Mouse (Mus musculus): ENCODE measurements at regions not wholly inside any gene's neighbourhood (a gene's known extent, or its start where the extent isn't known, plus 50 kb on each side); places are given as distances from the start of the nearest gene placed in this dataset.
A peak's percentile ranks its signal among the peaks of the same experiment; 100 is the strongest.

DNA sequence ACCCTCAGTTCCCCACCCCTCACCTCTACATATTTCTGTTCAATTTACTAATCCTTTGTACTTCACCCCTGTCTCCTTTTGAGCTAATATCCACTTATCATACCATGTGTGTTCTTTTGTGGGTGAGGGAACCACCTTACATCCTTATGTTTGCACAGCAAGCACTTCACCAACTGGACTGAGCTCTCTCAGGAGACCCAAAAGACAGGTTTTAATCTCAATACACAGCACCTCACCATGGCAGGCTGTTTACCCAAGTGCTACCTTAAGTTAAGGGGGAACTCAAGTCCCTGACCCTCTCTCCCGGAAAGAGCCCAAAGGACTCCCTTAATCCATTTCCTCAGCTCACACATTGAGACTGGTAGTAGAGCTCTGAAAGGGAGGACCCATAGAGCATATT, 62.3 kb upstream of the Agr3 start:
- no peak for DNase-seq (ENCODE audit: low read depth, low spot score)

DNA sequence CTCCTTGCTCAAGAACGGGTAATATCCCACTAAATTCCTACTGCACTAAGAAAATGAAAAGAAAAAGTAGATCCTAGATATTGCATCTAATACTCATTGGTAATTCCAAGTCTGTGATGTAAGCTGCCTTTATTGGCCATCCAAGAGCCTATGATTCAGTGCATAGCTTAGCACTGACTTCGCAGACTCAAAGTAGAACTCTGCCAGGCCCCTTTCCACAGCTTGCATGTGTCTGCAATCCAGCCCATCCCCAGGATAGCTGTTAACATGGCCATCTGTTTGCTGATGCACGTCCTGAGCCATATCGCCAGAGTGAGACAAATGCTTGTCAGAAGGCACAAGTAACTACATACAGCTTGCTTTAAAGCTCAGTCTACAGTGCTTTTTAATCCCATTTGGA, 72.3 kb upstream of the Agr3 start:
- DNase-seq (ENCODE audit: low read depth, low spot score), result no peak

DNA sequence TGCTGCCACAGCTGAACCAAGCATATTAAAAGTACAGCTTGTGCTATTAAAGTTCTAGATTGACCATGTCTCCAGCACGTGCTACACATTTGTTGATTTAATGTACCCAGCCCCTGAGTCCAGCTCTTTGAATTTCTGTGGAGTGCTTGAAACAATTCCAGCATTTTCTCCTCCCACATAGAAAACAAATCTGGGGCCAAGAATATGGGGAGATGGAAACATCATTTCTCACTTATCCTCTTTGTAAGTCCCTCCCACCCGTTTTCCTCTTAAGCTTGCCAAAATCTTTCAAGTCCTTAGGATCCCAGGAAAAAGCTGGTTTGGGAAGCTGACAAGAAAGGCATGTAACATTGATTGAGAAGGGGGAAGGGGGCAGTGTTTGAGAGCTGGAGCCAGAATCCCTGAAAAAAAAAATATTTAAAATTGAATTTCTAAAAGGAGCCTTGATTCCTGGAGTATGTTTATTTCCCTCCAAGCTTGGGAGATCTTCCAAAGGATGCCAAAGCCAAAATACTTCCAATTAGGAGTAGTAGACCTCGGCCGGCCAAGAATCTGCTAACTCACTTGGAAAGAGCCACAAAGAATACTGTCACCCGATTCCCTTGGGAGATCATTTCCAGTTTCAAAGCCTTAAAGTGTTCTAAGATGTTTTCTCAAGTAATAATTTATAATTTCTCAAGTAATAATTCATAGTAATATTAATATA, 78.4 kb upstream of the Agr3 start:
- no peak for DNase-seq (ENCODE audit: low read depth, low spot score)

DNA sequence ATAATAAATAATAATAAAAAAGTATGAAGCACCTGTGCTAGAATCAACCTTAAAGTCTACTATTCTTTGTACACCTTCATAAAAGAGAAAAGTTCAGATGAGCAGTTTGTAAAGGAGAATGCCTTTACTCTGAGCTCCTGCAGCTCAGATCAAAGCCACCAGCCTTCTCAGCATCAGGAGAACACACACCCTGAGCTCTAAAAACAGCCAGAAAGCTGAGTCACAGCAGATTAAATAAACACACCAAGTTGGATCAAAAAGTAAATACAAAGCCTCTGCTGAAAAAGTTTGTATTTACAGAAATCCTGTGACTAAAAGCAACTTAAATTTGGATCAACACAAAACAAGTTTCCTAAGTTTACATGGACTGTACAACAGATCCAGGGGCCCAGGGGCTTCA, 88.5 kb upstream of the Agr3 start:
- DNase-seq (ENCODE audit: low read depth, low spot score), result no peak

DNA sequence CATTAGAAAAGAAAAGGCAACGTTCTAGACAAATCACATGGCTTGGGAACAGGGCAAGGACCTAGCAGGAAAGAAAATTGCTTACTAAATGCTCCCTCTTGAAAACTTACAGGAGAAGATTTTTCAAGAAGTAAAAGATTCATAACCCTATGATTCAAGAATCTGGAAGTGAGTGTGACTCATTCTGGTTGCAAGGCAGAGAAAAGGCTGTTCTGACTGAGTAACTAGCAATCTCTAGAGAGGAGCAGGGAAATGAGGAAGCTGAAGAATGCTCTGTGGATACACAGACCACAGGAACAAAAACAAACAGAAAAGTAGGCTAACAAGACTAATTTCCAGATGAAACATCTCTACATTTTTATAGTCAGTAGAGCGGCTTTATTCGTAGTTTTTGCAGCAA, 92.1 kb upstream of the Agr3 start:
- DNase-seq (ENCODE audit: low read depth, low spot score), result no peak

DNA sequence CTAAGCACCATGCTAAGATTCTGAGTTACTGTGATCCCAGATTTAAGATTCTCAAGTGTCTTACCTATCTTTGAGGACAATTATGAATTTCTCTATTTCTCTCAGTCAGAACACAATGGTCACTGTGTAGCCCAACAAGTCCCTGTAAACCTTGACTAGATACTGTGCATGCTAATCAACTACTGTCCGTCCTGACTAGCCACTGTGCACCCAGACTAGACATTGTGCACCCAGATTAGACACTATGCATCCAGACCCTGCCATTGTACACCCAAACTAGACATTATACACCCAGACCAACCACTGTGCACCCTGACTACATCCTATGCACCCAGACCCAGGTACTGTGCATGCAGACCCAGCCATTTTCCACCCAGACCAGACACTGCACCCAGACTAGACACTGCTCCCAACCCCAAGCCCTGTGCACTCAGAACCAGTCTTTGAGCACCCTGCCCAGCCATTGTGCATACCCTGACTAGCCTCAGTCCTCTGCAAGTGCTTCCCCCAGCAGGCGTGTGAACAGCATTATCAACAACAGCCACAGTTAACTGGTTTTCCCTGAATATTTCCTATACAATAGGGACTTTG, 93.4 kb upstream of the Agr3 start:
- DNase-seq (ENCODE audit: low read depth, low spot score), result no peak

DNA sequence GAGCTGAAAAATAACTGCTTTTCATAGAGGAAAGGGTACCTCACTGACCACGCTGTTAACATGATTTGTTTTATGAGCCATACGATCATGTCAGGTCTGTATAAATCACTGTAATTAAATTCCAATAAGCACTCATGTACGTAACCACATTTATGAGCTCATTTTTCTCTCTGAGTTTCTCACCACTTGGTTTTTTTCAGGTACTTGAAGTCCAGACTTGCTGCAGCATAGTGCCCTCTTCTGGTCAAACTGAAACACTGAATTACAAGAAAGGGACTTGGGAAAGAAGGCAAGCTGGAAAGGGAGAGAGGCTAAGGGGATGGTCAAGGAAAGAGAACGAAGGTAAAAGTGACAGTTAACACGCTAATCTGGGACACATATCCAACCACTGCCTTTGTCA, 94.2 kb upstream of the Agr3 start:
- DNase-seq (ENCODE audit: low read depth, low spot score), result peak; percentile 59

DNA sequence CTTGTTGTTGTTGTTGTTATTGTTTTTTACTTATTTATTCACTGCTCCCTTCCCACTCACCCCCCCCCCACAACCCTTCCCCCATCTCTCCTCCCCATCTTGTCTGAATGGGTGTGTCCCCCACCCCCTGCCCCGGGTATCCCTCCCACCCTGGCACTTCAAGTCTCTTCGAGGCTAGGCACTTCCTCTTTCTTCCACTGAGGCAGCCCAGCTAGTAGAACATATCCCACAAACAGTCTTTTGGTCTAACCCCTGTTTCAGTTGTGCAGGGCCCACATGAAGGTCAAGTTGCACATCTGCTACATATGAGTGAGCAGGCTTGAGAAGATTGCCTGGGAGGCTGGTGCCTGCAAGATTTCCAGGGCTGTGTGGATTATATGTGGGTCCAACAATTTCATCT, 97.6 kb upstream of the Agr3 start:
- peak; percentile 36 for DNase-seq (ENCODE audit: low read depth, low spot score)

DNA sequence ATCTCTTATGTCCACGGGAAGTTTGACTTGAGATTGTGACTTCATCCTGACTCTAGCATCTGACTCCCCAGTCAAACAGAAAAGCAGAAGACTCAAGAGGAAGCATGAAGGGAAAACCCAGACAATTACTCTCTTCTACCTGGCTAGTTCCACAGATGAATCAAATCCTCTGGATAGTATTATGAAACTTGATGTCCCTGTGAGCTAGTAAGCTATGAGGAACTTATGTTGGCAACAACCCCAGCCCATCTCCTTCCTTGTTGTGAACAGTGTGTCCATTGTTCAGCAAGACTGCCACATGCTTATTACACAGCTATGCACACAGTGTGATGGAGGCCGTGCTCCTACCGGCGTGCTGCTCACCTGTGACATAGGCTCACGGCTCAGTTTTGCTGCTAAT, 98.4 kb upstream of the Agr3 start:
- no peak for DNase-seq (ENCODE audit: low read depth, low spot score)

DNA sequence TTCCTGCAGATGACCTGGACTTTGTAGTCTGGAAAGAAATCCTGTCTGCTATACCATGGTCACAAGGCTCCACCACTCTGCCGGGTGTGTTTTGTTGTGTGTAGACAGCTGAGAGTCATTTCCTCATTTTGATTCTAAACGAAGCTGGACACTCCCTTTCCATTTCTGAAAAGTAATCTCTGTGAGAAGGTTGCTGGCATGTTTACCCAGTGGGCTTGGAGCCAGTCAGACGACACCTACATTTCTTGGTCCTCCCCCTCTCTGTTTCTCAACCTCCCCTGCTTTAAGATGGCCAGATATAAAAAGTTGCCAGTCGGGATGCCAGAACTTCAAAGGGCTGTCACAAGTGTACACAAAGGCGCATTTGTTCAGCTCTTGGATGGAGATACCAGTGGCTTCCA, 100.8 kb upstream of the Agr3 start:
- peak; percentile 37 for DNase-seq (ENCODE audit: low read depth, low spot score)

DNA sequence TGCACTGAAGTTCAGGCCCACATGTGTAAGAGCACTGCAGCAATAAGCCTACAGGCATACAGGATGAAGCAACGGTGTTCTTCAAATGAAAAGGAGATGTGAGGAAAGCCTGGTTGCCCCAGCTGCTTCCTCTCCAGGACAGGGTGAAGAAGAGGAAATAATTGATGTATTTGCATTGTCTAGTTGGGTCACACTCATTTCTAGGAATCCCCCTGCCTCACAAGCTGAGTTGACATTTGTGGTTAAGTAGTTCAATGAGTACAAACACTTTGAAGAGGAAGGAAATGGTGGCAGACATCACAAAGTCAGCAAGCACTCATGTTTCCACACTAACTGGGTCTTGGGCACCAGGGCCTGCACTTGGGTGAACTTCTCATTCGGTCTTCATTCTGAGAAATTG, 126.2 kb upstream of the Agr3 start:
- DNase-seq (ENCODE audit: low read depth, low spot score), result peak; percentile 44

DNA sequence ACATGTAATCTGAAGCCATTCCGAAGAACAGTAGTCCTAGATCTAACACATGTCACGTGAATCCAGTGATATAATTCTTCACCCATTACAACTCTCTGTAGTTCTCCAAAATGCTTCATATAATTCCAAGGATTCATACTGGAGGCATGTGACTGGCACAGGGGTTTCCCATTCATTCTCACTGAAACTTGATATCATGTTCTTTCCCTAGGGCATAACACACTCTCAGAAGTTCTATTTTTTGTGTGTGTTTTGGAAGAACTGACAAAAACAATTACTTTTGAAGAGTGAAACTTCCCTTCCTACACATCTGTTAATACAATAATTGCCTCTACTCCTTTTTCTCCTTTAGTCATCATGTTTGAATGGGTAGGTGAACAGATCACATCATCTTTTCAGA, 150.0 kb upstream of the Agr3 start:
- DNase-seq (ENCODE audit: low read depth, low spot score), result no peak

DNA sequence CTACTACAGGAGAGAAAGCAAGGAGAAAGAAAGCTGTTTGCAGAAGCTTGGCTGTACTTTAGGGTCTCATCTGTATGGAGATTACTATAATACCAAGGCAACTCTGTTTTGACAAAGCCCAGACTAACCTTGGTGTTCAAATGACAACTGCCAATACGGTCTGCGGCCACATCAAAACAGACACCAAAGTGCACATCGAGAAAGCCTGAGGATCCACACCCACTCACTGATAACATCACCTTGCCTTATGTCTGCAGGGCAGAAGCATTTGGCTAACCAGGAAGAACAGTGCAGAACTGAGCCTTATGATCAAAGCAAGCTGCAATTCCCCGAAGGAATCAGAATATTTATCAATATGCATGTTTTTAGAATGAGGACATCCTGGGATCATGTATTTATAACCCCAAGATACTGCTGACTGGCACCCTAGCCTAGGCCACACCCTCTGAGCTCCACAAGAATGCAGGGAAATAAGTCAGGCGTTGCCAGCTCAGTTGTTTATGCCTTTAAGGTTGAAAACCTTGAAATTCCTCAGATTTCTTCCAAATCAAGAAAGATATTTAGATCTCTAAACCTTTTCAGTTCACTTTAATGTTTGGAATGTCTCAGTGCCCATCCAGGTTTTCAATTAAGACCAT, 154.9 kb upstream of the Agr3 start:
- DNase-seq (ENCODE audit: low read depth, low spot score), result no peak

DNA sequence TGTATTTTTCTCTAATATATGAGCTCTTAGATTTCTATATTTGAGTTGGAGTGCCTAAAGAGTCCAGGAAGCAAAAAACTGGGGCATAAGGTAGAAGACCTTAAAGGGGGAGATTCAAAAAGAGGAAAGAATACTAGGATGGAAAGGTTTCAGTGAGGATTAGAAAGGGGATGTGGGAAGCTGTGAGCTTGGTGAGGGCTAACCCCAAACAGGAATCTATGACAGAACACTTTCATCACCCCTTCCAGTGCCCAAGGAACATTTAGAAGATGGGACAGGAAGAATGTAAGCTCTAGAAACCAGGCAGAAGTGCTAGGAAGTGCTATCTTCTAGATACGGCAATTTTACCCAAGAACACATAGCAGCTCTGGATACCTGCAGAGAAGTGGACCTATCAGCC, 166.5 kb upstream of the Agr3 start:
- DNase-seq (ENCODE audit: low read depth, low spot score), result no peak

DNA sequence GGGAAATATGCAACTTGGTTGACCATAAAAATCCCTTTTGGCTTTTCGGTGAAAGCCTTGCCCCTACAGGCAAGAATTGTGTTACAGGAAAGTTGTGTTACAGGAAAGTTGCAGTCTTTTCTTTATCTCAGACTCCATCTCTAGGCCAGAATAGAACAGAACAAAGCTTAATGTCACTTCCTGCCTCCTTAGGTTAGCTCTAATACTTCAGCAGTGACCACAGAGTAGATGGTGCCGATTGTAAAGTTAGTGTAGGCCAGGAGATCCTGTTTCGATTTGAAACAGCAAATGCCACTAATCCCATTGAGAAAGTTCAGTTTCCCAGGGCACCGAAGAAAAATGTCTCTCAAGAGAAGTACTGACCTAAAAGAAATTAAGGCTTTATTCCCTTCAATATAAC, 170.3 kb upstream of the Agr3 start:
- DNase-seq (ENCODE audit: low read depth, low spot score), result no peak

DNA sequence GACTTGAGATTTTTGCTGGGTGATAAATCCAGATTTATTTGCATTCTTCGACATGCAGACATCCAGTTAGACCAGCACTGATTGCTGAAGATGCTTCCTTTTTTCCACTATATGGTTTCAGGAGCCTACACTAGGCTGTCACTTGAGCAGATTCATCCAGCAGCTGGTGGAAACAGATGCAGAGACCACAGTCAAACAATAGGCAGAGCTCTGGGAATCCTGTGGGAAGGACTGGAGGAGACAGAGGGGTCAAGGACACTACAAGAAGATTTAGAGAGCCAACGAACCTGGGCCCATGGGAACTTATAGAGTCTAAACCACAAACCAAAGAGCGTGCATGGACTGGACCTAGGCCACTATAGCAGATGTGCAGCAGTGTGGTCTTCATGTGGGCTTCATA, 177.4 kb upstream of the Agr3 start:
- DNase-seq (ENCODE audit: low read depth, low spot score), result no peak

DNA sequence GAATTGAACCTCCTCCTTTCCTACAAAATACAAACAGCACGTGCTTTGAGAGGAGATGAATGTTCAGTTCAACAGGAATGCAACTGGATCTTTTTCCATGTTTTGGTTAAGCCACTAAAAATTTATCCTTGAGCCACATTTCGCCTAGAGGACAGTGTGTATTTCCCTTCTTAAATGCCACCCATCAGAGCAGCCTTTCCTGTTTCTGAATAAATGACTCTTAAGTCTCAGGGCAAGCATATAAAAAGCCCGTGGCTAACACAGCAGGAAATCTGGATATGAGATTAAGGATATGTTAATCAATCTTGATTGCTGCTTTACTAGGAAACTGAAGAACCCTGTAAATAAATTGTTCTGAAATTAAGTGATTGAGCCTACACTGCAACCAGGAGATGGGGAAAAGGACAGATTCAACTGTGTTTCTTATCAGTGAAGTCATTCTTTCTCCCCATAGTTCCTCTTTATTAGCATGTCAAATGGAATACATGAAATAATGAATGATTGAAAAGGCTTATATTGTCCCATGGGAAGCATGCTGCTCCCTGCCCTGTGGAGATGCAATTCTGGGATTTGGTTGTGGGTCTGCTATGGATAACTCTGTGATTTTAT, 178.6 kb upstream of the Agr3 start:
- DNase-seq (ENCODE audit: low read depth, low spot score), result no peak

DNA sequence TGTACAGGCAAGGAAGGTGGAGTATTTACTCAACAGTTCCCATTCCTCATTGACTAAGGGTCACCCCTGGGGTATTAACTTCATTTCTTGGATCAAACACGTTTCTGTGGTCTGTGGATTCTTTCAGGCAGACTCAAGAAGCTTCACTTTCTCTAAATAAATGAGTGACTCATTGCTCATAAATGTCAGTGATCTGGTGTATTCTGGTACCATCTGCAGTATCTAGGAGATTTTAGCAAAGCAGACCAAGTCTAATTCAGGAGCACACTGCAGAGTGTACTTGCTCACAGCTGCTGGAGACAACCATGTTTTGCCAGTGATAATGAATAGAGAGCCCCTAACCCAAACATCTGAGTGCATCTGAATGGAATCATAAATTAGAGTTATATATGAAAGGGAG, 182.7 kb upstream of the Agr3 start:
- no peak for DNase-seq (ENCODE audit: low read depth, low spot score)

DNA sequence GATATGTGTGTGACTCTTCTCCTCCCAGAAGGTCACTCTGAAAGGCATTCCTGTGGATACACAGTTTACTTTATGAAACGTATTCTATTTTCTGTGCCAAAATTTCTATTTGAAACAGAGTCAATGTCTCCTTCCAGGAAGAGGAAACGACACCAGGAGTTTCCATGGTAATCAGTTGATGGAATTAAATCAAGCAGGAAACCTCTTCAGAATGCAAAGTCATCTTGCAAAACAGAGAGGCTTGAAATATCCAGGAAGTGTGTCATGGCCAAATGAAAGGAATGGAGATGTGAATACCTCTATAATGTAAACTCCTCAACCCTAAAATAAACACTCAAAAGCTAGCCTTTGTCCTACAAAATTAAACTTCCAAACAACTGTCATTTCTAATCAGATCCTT, 189.0 kb upstream of the Agr3 start:
- no peak for DNase-seq (ENCODE audit: low read depth, low spot score)

DNA sequence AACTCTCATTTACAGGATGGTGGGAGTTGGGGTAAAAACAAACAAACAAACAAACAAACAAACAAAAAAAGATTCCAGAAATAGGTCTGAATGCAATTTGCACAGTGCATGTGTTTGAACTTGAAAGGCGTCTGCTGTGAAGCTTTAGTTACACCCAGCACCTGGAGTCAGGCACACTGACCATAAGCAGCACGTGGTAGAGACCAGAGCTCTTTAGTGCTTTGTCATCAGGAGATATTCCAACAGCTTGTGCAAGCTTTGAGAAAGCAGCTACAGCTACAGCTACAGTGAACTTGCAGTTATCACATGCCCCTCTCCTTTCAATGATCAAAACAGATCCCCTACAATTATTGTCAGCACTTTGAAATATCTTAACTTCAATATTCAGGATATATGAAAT, 190.4 kb upstream of the Agr3 start:
- DNase-seq (ENCODE audit: low read depth, low spot score), result no peak

DNA sequence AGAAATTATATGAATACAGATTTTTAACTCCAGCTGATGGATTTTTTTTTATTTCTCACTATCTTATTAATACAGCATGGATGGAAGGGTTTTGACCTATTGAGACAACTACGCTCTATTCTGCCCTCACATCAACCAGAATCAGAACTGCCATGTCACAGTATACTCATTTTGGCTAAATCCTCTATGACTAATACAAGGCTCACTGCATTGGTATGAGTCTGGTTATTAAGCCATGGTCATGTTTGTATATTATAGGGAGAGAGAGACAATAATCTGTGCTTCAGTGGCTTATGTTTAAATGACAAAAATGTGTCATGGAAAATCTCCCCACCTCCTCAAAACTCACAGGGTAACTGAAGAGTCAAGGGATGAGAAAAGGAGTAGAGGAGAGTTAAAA, 191.0 kb upstream of the Agr3 start:
- DNase-seq (ENCODE audit: low read depth, low spot score), result no peak

DNA sequence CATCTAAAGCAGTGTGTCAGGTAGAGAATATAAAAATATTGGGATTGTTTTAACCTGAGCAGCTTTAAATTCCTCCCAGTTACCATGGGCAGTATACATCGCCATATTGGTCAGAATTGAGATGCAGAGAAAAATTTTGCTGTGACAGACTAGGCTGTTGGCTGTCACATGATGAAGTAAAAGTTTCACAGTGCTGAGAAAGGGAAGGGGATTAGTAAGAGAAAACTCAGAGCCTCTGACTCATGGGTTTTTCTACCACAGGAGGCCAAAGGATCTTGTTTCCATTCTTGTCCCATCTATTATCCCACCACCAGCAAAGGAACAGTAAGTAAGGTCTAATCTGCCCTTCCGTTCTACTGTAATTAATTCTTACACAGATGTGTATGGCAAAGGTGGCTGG, 191.8 kb upstream of the Agr3 start:
- no peak for DNase-seq (ENCODE audit: low read depth, low spot score)

DNA sequence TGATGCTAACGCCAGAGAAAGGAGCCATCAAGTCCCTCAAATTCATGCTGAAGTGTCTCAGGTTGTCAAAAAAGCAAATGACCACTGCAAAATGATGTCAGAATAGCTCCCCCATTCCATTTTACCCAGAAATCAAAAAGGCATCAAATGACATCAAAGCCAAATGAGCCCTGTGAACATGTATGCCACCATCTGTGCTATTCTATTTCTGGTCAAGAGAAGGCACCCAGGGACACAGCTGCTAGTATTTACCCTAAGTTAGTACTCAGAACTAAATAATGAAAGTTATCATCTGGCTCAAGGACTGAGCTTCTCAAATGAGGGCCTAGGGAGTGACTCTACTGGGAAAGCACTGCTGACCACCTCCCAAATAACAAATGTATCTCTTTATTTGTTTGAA, 191.1 kb upstream of the Ahr start:
- no peak for DNase-seq (ENCODE audit: low read depth, low spot score)
